Mouse (Mus musculus): ENCODE data around the gene Stra8. TPM values are rescaled to one million over a fixed set of nuclear protein-coding genes. Genes with fewer than 3 reads are reported as not detected.

Gene Stra8
- total and polyA plus RNA-seq, 2 experiments from 2014 or later, result not detected

- Histone ChIP-seq H3K4me3 (ENCODE audit: low read depth, low read length) (no peak overlapping the region), H3K4me2 (ENCODE audit: low read depth, low read length, poor library complexity, severe bottlenecking) (no peak overlapping the region), H3K4me1 (ENCODE audit: insufficient read depth, low read length) (no peaks in the 10 kb centered on the region), H3K9ac (replicated peaks; ENCODE audit: low read length, poor library complexity, severe bottlenecking) (no peak overlapping the region), H3K9me3 (ENCODE audit: low read length) (no peaks in the 10 kb centered on the region), H3K27ac (ENCODE audit: low read depth, low read length) (no peak overlapping the region), H3K27me3 (ENCODE audit: insufficient read depth, low read length) (no peaks in the 10 kb centered on the region), H3K36me3 (ENCODE audit: insufficient read depth, low read length) (no peaks in the 10 kb centered on the region)
- DNase-seq (ENCODE audit: low spot score) (peak; percentile 47), ATAC-seq (ENCODE audit: low FRiP score) (no peak)
- TF ChIP-seq CTCF (IDR thresholded peaks at IDR 0.05), result peak; percentile 73
- whole genome bisulfite sequencing, result 48% methylated on average over 4 of the region's 4 CpGs
Measured at GRCm38 (mm10) chr6:34927156-34927555, 7.2 kb downstream of the Stra8 start.

GRCm38 (mm10) chr6:34927594-34927993 lies 7.6 kb downstream of the Stra8 start:
- ATAC-seq (ENCODE audit: low FRiP score), result no peak
- Histone ChIP-seq H3K4me1 (ENCODE audit: insufficient read depth, low read length) (no peaks in the 10 kb centered on the region), H3K27ac (ENCODE audit: low read depth, low read length) (no peak overlapping the region), H3K36me3 (ENCODE audit: insufficient read depth, low read length) (no peaks in the 10 kb centered on the region), H3K4me2 (ENCODE audit: low read depth, low read length, poor library complexity, severe bottlenecking) (no peak overlapping the region), H3K4me3 (ENCODE audit: low read depth, low read length) (no peak overlapping the region), H3K27me3 (ENCODE audit: insufficient read depth, low read length) (no peaks in the 10 kb centered on the region), H3K9me3 (ENCODE audit: low read length) (no peaks in the 10 kb centered on the region), H3K9ac (replicated peaks; ENCODE audit: low read length, poor library complexity, severe bottlenecking) (no peak overlapping the region)
- no peak for TF ChIP-seq CTCF (IDR thresholded peaks at IDR 0.05)
- no peak for DNase-seq (ENCODE audit: low spot score)
- WGBS, result 96% methylated on average over 8 of the region's 8 CpGs

- no peak for TF ChIP-seq CTCF (IDR thresholded peaks at IDR 0.05)
- DNase-seq (ENCODE audit: low spot score), result no peak
- no peak overlapping the region for H3K9ac ChIP-seq (replicated peaks; ENCODE audit: low read length, poor library complexity, severe bottlenecking)
- H3K4me2 ChIP-seq (ENCODE audit: low read depth, low read length, poor library complexity, severe bottlenecking), result no peak overlapping the region
- no peaks in the 10 kb centered on the region for H3K36me3 ChIP-seq (ENCODE audit: insufficient read depth, low read length)
- no peaks in the 10 kb centered on the region for H3K4me1 ChIP-seq (ENCODE audit: insufficient read depth, low read length)
- H3K4me3 ChIP-seq (ENCODE audit: low read depth, low read length), result no peak overlapping the region
- H3K27me3 ChIP-seq (ENCODE audit: insufficient read depth, low read length), result no peaks in the 10 kb centered on the region
- H3K27ac ChIP-seq (ENCODE audit: low read depth, low read length), result no peak overlapping the region
- no peak for ATAC-seq (ENCODE audit: low FRiP score)
- H3K9me3 ChIP-seq (ENCODE audit: low read length), result no peaks in the 10 kb centered on the region
- 89% methylated on average over 1 of the region's 1 CpGs for WGBS
Measured at GRCm38 (mm10) chr6:34932633-34933032, 12.7 kb downstream of the Stra8 start.

- Histone ChIP-seq H3K27me3 (ENCODE audit: insufficient read depth, low read length) (no peaks in the 10 kb centered on the region), H3K36me3 (ENCODE audit: insufficient read depth, low read length) (no peaks in the 10 kb centered on the region), H3K4me3 (ENCODE audit: low read depth, low read length) (no peak overlapping the region), H3K4me2 (ENCODE audit: low read depth, low read length, poor library complexity, severe bottlenecking) (no peak overlapping the region), H3K9ac (replicated peaks; ENCODE audit: low read length, poor library complexity, severe bottlenecking) (no peak overlapping the region), H3K4me1 (ENCODE audit: insufficient read depth, low read length) (no peaks in the 10 kb centered on the region), H3K9me3 (ENCODE audit: low read length) (no peaks in the 10 kb centered on the region), H3K27ac (ENCODE audit: low read depth, low read length) (no peak overlapping the region)
- 73% methylated on average over 5 of the region's 5 CpGs for WGBS
- no peak for TF ChIP-seq CTCF (IDR thresholded peaks at IDR 0.05)
- no peak for ATAC-seq (ENCODE audit: low FRiP score)
- DNase-seq (ENCODE audit: low spot score), result no peak
Measured at GRCm38 (mm10) chr6:34936743-34937142, 16.8 kb downstream of the Stra8 start.

- no peak for ATAC-seq (ENCODE audit: low FRiP score)
- WGBS, result 79% methylated on average over 7 of the region's 7 CpGs
- no peak overlapping the region for H3K4me2 ChIP-seq (ENCODE audit: low read depth, low read length, poor library complexity, severe bottlenecking)
- no peaks in the 10 kb centered on the region for H3K36me3 ChIP-seq (ENCODE audit: insufficient read depth, low read length)
- no peak overlapping the region for H3K27ac ChIP-seq (ENCODE audit: low read depth, low read length)
- no peaks in the 10 kb centered on the region for H3K4me1 ChIP-seq (ENCODE audit: insufficient read depth, low read length)
- H3K4me3 ChIP-seq (ENCODE audit: low read depth, low read length), result no peak overlapping the region
- H3K9me3 ChIP-seq (ENCODE audit: low read length), result no peaks in the 10 kb centered on the region
- no peak overlapping the region for H3K9ac ChIP-seq (replicated peaks; ENCODE audit: low read length, poor library complexity, severe bottlenecking)
- H3K27me3 ChIP-seq (ENCODE audit: insufficient read depth, low read length), result no peaks in the 10 kb centered on the region
- no peak for DNase-seq (ENCODE audit: low spot score)
- TF ChIP-seq CTCF (IDR thresholded peaks at IDR 0.05), result no peak
Measured at GRCm38 (mm10) chr6:34938280-34938928, 18.4 kb downstream of the Stra8 start.

- H3K9me3 ChIP-seq (ENCODE audit: low read length), result no peaks in the 10 kb centered on the region
- H3K9ac ChIP-seq (replicated peaks; ENCODE audit: low read length, poor library complexity, severe bottlenecking), result no peak overlapping the region
- H3K4me3 ChIP-seq (ENCODE audit: low read depth, low read length), result no peak overlapping the region
- 57% methylated on average over 4 of the region's 4 CpGs for WGBS
- H3K27me3 ChIP-seq (ENCODE audit: insufficient read depth, low read length), result no peaks in the 10 kb centered on the region
- no peak for DNase-seq (ENCODE audit: low spot score)
- no peak for TF ChIP-seq CTCF (IDR thresholded peaks at IDR 0.05)
- no peak overlapping the region for H3K27ac ChIP-seq (ENCODE audit: low read depth, low read length)
- no peaks in the 10 kb centered on the region for H3K4me1 ChIP-seq (ENCODE audit: insufficient read depth, low read length)
- H3K36me3 ChIP-seq (ENCODE audit: insufficient read depth, low read length), result no peaks in the 10 kb centered on the region
- H3K4me2 ChIP-seq (ENCODE audit: low read depth, low read length, poor library complexity, severe bottlenecking), result no peak overlapping the region
- ATAC-seq (ENCODE audit: low FRiP score), result no peak
Measured at GRCm38 (mm10) chr6:34938929-34939325, 19.0 kb downstream of the Stra8 start.
